Mouse (Mus musculus): ENCODE measurements at regions not wholly inside any gene's neighbourhood (a gene's known extent, or its start where the extent isn't known, plus 50 kb on each side); places are given as distances from the start of the nearest gene placed in this dataset.

DNA sequence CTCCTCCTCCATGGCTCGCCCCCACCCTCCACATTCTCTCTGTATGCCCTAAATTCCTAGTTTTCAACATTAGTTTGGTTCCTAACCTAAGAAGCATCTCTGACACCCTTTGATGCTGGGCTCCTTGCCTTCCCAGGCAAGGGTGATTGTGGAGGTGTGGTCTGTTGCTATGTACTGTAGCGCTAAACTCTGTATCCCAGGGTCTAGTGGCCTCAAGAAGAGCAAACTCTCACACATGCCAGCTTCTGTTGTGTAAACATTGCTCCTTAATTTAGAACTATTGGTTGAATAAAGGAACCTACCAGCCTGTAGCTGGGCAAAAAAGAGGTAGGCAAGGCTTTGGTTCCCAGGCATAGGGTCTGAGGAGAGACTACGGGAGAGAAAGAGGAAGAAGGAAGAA lies 140.6 kb downstream of the Kcnk1 start:
- WGBS, result 87% methylated on average over 3 of the region's 3 CpGs
- Histone ChIP-seq H3K27ac (replicated peaks) (no peak overlapping the region), H3K27me3 (replicated peaks) (peaks cover 28% of the 10 kb centered on the region), H3K4me2 (no peak overlapping the region), H3K9me3 (replicated peaks) (no peaks in the 10 kb centered on the region), H3K4me1 (peaks cover 14% of the 10 kb centered on the region), H3K36me3 (no peaks in the 10 kb centered on the region), H3K4me3 (replicated peaks) (no peak overlapping the region), H3K9ac (replicated peaks) (no peak overlapping the region)
- no peak for ATAC-seq (ENCODE audit: low FRiP score)

DNA sequence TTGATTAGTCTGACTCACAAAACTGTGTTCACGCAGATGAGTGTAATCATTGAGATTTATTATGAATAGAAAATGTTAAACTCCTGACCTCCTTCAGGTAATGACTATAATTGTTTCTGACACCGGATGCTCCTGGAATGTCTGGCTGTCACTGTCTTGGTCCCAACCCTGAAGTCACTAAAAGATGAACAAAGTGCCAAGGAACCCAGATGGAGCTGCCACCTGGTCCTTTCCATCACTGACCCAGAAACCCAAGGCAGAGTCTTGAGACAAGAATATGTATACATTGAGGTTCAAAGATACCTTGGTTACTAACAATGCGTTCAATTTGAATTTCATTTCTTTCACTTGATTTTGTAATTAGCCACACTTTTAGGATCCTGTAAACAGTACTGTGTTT lies 142.0 kb downstream of the Kcnk1 start:
- Histone ChIP-seq H3K36me3 (no peaks in the 10 kb centered on the region), H3K9ac (replicated peaks) (no peak overlapping the region), H3K27me3 (replicated peaks) (peaks cover 28% of the 10 kb centered on the region), H3K4me1 (peaks cover 14% of the 10 kb centered on the region), H3K4me3 (replicated peaks) (no peak overlapping the region), H3K27ac (replicated peaks) (no peak overlapping the region), H3K4me2 (no peak overlapping the region), H3K9me3 (replicated peaks) (no peaks in the 10 kb centered on the region)
- 84% methylated on average over 3 of the region's 3 CpGs for WGBS
- ATAC-seq (ENCODE audit: low FRiP score), result no peak

DNA sequence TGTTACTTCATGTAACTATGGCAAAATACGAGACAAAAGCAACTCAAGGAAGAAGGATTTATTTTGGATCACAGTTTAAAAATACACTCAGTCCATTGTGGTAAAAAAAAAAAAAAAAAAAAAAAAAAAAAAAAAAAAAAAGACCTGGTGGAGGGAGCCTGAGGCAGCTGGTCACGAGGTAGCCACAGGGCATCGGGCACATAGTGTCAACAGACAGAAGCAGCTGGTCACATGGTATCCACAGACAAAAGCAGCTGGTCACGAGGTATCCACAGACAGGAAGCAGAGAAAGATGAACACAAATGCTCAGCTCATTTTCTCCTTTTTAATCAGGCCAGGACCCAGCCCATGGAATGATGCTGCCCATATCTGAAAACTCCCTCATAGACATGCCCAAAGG lies 142.5 kb downstream of the Kcnk1 start:
- Histone ChIP-seq H3K27ac (replicated peaks) (no peak overlapping the region), H3K4me1 (peaks cover 14% of the 10 kb centered on the region), H3K4me3 (replicated peaks) (no peak overlapping the region), H3K36me3 (no peaks in the 10 kb centered on the region), H3K4me2 (no peak overlapping the region), H3K9me3 (replicated peaks) (no peaks in the 10 kb centered on the region), H3K9ac (replicated peaks) (no peak overlapping the region), H3K27me3 (replicated peaks) (peaks cover 28% of the 10 kb centered on the region)
- ATAC-seq (ENCODE audit: low FRiP score), result no peak
- WGBS, result 60% methylated on average over 4 of the region's 4 CpGs

DNA sequence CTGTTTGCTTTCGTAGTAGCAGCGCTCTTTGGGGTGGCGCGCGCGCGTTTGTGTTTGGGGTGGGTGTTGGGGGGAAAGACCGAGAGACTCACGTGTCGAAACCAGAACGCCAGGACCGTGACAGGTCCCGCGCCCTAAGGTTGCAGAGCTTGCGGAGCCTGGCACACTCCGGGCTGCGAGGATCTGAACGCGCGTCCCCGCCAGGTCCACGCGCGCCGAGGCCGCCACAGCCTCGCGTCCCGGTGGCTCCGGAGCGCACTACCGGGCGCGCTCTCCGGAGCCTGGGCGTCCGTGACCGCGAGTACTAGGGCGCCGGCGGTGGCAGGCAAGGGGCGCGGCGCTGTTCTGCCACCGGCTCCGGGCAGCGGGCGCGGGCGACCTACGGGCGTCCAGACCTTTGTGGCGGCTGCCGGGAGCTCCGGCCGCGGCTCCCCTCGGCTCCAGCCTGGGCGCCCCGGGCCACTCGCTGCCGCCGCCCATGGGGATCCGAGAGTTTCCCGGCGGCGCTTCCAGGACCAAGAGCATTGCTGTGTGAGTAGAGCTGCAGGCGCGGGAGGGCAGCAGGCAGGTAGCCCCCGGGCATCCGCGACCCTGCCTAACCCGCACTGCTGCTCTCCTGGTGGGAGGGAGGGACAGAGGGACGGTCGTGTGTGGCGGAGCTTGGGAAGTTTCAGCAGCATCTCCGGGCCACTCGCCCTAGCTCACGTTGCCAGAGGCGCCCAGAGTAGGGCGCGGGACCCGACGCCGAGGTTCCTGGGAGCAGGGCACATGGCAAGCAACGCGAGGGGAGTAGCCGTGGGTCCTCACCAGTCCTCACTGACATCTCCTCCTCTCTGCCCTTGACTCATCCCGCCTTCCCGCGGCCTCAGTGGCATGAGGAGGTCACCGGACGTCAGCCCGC lies 143.9 kb downstream of the Kcnk1 start:
- Histone ChIP-seq H3K4me3 (replicated peaks) (peak overlapping the region; percentile 63), H3K27ac (replicated peaks) (no peak overlapping the region), H3K9ac (replicated peaks) (peak overlapping the region; percentile 56), H3K9me3 (replicated peaks) (no peaks in the 10 kb centered on the region), H3K36me3 (no peaks in the 10 kb centered on the region), H3K4me1 (peaks cover 14% of the 10 kb centered on the region), H3K27me3 (replicated peaks) (peaks cover 28% of the 10 kb centered on the region), H3K4me2 (peak overlapping the region; percentile 97)
- ATAC-seq (ENCODE audit: low FRiP score), result peak; percentile 81
- 1% methylated on average over 75 of the region's 95 CpGs for WGBS

GRCm38 (mm10) chr8:126139546-126139870 lies 144.5 kb downstream of the Kcnk1 start:
- no peaks in the 10 kb centered on the region for H3K36me3 ChIP-seq
- H3K4me3 ChIP-seq (replicated peaks), result peak overlapping the region; percentile 63
- ATAC-seq (ENCODE audit: low FRiP score), result 0 out of 2 replicates have a peak, but pooled peaks have one; percentile 29
- peaks cover 28% of the 10 kb centered on the region for H3K27me3 ChIP-seq (replicated peaks)
- peak overlapping the region; percentile 97 for H3K4me2 ChIP-seq
- no peak overlapping the region for H3K27ac ChIP-seq (replicated peaks)
- WGBS, result 17% methylated on average over 11 of the region's 11 CpGs
- H3K9ac ChIP-seq (replicated peaks), result peak overlapping the region; percentile 56; the same call in 1 of the 2 replicates
- H3K4me1 ChIP-seq, result peaks cover 14% of the 10 kb centered on the region
- no peaks in the 10 kb centered on the region for H3K9me3 ChIP-seq (replicated peaks)

DNA sequence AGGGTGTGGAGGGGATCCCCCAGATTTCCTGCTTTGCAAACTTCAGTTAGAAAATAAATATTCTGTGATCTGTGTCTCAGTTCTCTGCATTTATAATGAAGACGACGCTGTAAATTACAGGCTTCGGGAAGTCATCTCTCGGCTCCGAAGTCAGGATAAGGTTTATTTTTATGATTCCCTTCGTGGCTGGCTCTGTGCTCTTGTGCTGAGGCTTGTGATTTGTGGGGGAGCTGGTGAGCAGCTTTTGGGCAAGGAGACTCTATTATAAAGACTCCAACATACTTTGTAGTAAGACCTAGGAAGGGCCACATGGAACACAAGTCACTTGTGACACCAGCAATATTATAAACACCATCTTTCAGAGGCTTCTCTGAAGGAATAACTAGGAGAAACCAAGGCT lies 146.0 kb downstream of the Kcnk1 start:
- Histone ChIP-seq H3K9ac (replicated peaks) (no peak overlapping the region), H3K27ac (replicated peaks) (no peak overlapping the region), H3K27me3 (replicated peaks) (peaks cover 28% of the 10 kb centered on the region), H3K4me3 (replicated peaks) (no peak overlapping the region), H3K4me1 (peaks cover 14% of the 10 kb centered on the region), H3K36me3 (no peaks in the 10 kb centered on the region), H3K9me3 (replicated peaks) (no peaks in the 10 kb centered on the region), H3K4me2 (no peak overlapping the region; the same call in 1 of the 2 replicates)
- 78% methylated on average over 6 of the region's 6 CpGs for WGBS
- no peak for ATAC-seq (ENCODE audit: low FRiP score)

DNA sequence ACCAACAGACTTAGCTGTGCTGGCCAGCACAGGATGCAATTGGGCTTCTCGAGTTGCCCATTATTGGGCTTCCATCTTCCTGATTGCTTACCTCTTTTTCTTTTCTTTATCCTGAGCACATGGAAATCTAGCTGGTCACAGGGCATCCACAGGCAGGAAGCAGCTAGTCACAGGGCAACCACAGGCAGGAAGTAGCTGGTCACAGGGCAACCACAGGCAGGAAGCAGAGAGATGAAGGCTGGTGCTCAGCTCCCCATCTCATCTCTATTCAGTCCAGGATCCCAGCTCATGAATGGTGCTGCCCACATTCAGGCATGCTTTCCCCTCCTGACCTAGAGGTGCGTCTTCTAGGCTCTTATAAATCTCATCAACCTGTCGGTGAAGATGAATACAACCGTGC lies 146.8 kb upstream of the Slc35f3 start:
- H3K4me3 ChIP-seq (replicated peaks), result no peak overlapping the region
- 68% methylated on average over 4 of the region's 4 CpGs for WGBS
- H3K9me3 ChIP-seq (replicated peaks), result no peaks in the 10 kb centered on the region
- no peak overlapping the region for H3K9ac ChIP-seq (replicated peaks)
- H3K4me1 ChIP-seq, result no peaks in the 10 kb centered on the region
- no peaks in the 10 kb centered on the region for H3K27me3 ChIP-seq (replicated peaks)
- H3K4me2 ChIP-seq, result no peak overlapping the region
- H3K27ac ChIP-seq (replicated peaks), result no peak overlapping the region
- no peaks in the 10 kb centered on the region for H3K36me3 ChIP-seq
- no peak for ATAC-seq (ENCODE audit: low FRiP score)

DNA sequence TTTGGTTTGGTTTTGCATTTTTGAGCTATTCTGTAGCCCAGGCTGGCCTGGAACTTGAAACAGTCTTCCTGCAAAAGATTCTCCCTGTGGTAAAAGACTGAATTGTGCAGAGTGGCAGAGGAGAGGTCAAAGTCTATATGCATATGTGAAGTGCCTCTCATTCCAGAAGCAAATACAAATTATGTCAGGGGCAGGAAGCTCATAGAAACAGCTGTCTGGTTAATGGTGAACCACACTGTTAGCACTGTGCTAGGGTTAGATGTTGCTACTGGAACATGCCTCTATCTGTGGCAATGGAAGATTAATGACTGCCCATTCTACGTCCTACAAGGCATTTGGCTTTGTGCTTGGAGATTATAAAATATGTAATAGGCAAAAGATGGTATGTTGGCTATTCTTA lies 144.4 kb upstream of the Slc35f3 start:
- no peak overlapping the region for H3K4me3 ChIP-seq (replicated peaks)
- ATAC-seq (ENCODE audit: low FRiP score), result no peak
- no peak overlapping the region for H3K27ac ChIP-seq (replicated peaks)
- no peaks in the 10 kb centered on the region for H3K36me3 ChIP-seq
- H3K4me1 ChIP-seq, result no peaks in the 10 kb centered on the region
- H3K27me3 ChIP-seq (replicated peaks), result no peaks in the 10 kb centered on the region
- no peak overlapping the region for H3K9ac ChIP-seq (replicated peaks)
- H3K4me2 ChIP-seq, result no peak overlapping the region
- WGBS, result 50% methylated on average over 1 of the region's 1 CpGs
- H3K9me3 ChIP-seq (replicated peaks), result no peaks in the 10 kb centered on the region

DNA sequence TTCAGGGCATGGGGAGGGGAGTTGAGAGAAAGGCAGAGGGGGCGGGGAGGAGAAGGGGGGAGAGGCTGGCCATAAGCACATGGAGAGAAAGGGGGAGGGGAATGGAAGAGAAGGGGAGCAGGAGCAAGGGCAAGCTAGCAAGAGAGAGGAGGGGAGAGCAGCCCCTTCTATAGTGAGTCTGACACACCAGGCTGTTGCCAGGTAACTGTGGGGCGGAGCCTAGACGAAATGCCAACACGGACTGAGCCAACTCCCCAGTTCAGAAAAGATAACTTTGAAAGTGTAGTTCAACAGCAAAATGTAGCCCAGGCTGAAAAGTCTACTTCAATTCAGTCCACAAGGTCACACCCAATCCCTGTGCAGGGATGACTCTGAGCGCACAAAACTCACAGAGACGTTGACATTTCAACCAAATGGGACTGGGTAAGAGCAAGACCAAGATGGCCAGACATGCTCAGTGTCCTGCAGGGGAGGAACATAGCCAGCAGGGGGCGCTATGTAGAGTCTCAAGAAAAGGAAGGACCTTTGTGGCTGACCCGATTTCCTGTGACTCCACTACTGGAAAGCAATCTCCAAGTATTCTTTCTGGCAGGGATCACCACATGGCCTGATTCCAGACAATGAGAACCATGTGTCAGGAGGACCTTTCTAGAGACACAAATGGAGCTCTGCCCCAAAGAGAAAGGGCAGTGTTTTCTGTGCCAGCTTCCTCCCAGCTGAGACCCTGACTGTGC lies 140.7 kb upstream of the Slc35f3 start:
- H3K27me3 ChIP-seq (replicated peaks), result no peaks in the 10 kb centered on the region
- H3K4me3 ChIP-seq (replicated peaks), result no peak overlapping the region
- ATAC-seq (ENCODE audit: low FRiP score), result no peak
- no peaks in the 10 kb centered on the region for H3K36me3 ChIP-seq
- no peak overlapping the region for H3K27ac ChIP-seq (replicated peaks)
- peaks cover 8% of the 10 kb centered on the region for H3K4me1 ChIP-seq
- H3K9ac ChIP-seq (replicated peaks), result no peak overlapping the region
- H3K9me3 ChIP-seq (replicated peaks), result no peaks in the 10 kb centered on the region
- 70% methylated on average over 8 of the region's 8 CpGs for WGBS
- no peak overlapping the region for H3K4me2 ChIP-seq

- Histone ChIP-seq H3K4me1 (peaks cover 17% of the 10 kb centered on the region), H3K9ac (replicated peaks) (no peak overlapping the region), H3K27ac (replicated peaks) (no peak overlapping the region), H3K27me3 (replicated peaks) (no peaks in the 10 kb centered on the region), H3K9me3 (replicated peaks) (no peaks in the 10 kb centered on the region), H3K4me2 (no peak overlapping the region), H3K36me3 (no peaks in the 10 kb centered on the region), H3K4me3 (replicated peaks) (no peak overlapping the region)
- no peak for ATAC-seq (ENCODE audit: low FRiP score)
- WGBS, result 96% methylated on average over 4 of the region's 4 CpGs
Observed at GRCm38 (mm10) chr8:126159485-126159884, 138.9 kb upstream of the Slc35f3 start.

DNA sequence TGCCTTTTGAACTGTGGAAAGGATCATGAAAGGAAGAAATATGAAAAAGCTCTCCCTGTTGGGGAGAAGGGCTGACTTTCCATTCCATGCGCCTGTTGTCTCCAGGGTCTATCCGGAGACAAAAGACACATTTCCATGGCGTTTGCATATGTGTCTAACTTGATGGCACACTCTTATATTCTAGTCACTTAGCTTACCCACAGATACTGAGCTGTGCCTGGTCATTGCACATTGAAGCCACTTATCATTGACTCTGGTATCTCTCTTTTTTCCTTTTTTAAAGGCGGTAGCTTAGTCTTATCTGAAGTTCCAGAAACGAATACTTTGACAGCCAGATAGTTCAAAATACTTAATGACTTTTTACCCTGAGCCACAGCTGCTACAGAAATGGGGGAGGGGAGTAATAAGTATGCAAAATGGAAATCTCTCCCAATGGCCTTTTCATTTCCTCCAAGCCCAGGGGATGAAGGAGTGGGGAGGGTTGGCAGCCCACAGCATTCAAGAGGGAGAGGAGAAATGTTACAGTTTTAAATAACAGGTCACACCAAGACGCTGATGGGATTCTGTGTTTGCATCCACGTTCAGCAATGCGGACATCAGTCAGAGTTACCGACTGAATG lies 137.9 kb upstream of the Slc35f3 start:
- H3K4me2 ChIP-seq, result no peak overlapping the region
- H3K9me3 ChIP-seq (replicated peaks), result no peaks in the 10 kb centered on the region
- WGBS, result 37% methylated on average over 9 of the region's 9 CpGs
- H3K4me1 ChIP-seq, result peaks cover 19% of the 10 kb centered on the region
- no peaks in the 10 kb centered on the region for H3K36me3 ChIP-seq
- H3K27ac ChIP-seq (replicated peaks), result no peak overlapping the region
- no peak overlapping the region for H3K9ac ChIP-seq (replicated peaks)
- H3K4me3 ChIP-seq (replicated peaks), result no peak overlapping the region
- H3K27me3 ChIP-seq (replicated peaks), result no peaks in the 10 kb centered on the region
- ATAC-seq (ENCODE audit: low FRiP score), result no peak

All from neural tube, embryonic 15.5 days (tissue).